Mouse (Mus musculus): ENCODE measurements around the gene Ahnak.
"Not testable (repeated sequence)": the region's sequence is repeated elsewhere in the genome, so short reads cannot be mapped to it uniquely, and the experiment has no call there.

The Ahnak gene

GRCm38 (mm10) chr19:9071456-9072156, 82.5 kb downstream of the Ahnak start:
- DNase-seq: peak; percentile 67

GRCm38 (mm10) chr19:9072157-9072530, 83.1 kb downstream of the Ahnak start:
- no peak for DNase-seq

DNA sequence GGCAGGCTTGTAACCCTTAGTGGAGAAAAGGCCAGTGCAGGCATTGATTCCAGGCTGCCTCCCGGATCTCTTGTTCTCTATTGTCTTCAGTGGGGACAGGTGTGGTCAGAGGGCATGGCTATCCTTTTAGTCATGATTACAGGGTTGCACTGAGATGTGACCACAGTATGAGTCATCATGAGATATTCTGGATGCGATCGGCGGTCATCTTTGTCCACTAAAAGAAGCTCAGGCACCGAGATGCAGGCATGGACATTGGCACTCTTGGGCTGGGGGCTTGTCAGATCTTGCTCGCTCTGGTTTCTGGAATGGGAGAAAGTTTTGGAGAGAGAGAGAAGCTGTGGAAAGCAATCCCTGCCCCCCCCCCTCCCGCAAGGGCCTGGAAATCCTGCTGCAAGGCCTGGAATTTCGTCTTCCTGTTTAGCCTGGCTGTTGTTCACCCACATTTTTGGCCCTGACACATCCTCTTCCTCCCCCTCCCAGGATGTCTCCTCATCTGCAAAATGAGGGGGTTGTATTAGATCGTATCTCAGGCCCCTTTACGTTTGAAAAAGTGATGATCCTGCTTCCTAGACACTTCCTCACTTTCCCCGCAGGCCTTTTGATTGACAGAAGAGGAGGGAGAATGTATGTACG, 84.8 kb downstream of the Ahnak start:
- no peak for DNase-seq

DNA sequence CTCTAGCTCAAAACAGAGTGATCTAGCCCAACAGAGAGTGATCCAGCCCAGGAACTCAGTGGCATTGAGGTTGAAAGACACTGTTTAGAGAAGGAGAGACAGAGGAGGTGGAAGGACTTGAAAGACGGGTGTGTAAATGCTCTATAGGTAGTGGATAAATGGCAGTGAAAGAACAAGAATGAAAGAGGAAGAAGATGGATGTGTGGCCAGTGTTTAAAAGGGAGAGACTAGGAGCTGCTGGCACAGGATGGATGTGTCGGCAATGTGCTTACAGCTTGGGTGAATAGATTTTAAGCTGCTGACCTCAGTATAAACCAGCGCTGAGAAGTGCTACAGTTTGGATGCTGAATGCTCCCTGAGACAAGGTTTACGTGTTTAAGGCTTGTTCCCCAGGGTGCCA, 85.3 kb downstream of the Ahnak start:
- no peak for DNase-seq

DNA sequence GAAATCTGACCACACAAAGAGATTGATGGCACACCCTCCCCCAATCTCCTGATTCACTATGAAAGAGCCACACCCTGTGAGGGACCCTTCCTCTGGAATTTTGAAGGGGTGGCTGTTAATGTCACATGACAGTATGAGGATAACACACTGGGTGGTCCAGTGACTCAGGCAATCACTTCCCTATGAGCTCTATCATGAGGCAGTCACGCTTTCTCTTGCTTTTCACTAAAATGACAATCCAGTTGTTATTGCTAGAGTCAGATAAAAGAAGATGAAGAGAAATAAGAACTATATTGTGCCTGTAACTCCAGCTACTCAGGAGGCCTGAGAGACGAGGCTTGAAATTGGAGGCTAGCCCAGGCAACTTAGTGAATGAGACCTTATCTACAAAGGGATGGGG, 86.5 kb downstream of the Ahnak start:
- peak; percentile 31 for DNase-seq

GRCm38 (mm10) chr19:9076035-9076434, 87.0 kb downstream of the Ahnak start:
- no peak for DNase-seq

- no peak for DNase-seq
These were observed 88.0 kb downstream of the Ahnak start for GRCm38 (mm10) chr19:9076982-9077660.

GRCm38 (mm10) chr19:9079916-9080315, 90.8 kb downstream of the Ahnak start:
- no peak for DNase-seq

DNA sequence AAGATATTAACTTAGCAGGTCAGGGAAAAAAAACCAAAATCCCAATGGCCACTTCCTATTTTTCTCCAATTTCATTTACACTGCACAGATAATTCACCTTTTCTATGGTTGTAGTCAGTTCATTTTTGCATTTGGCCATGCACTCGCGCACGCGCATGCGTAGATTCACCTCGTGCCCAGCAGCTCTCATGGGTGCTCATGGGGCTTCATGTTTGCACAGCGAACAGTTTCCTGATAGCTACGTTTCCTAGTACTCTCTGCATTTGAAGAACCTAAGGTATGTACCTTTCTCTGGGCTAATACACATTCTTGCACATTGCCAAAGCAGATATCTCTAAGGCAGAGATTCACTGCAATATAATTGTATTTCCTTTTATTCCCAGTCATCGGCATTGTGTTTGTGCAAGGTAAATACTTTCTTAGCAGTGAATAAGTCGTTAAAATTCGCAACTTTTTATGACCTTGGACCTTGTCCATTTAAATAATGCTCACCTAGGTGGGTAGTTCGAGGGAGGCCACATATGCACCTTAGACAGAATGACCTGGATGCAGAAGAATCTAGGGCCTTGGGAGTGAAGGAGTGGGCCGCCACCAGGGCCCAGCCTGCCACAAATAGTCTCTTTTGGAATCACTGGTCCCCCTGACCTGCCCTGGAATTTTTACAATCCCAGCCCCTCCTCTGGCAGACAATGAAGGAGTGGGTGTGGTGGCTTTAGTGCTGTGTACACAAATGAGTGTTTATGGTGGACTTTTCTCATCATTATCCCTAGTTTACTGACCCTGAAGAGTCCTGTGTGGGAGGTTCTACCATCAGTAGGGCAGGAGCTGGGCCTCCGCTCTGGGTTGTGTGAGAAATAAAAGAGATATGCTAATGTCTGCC, 92.5 kb downstream of the Ahnak start:
- no peak for DNase-seq

- DNase-seq: peak; percentile 89
These were observed 93.3 kb downstream of the Ahnak start for GRCm38 (mm10) chr19:9082191-9083009.

- no peak for DNase-seq
These were observed 93.9 kb downstream of the Ahnak start for GRCm38 (mm10) chr19:9083010-9083355.

- not testable (repeated sequence) for DNase-seq
These were observed 94.8 kb downstream of the Ahnak start for GRCm38 (mm10) chr19:9083892-9084291.

GRCm38 (mm10) chr19:9087821-9088220, 98.7 kb downstream of the Ahnak start, which contains the start of gene Scgb1a1:
TSS of gene Scgb1a1 (minus strand) at chr19:9087958.
- DNase-seq: no peak

DNA sequence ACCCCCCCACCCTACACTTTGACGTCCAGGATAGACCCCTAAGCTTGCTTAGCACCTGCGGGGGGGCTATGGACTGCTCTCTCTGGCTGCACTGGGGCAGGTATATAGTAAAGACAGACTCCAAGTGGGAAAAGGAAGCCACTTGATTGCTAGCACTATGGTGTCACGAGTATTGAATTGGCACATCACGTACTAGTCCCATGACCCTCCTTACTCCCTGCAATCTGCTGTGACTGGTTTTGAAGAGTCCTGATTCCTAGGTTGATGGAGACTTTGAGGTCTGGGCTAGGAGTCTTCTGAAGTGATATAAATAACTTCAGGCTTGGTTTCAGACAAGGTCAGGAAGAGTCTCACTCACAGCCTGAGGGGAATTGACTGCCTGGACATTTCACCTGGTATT, 101.1 kb downstream of the Ahnak start:
- DNase-seq: no peak

- DNase-seq: no peak
These were observed 101.6 kb downstream of the Ahnak start for GRCm38 (mm10) chr19:9090709-9091108.

DNA sequence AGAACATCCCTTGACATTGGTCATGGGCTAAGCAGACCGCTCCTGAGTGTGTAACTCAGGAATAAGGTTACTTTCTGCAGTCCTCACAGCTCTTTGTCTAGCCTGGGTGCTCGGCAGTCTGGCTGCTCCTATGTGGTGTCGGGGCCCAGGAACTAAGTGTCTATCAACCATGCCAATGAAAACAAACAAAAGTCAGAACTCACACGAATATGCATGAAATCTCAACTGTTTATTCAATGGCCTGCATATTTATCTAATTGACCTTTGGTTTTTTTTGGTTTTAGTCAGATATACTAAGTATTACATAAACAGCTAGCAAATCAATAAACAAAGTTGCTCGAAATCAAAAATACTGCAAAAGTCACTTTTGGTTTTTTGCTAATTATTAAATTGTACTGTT, 106.0 kb downstream of the Ahnak start:
- no peak for DNase-seq

DNA sequence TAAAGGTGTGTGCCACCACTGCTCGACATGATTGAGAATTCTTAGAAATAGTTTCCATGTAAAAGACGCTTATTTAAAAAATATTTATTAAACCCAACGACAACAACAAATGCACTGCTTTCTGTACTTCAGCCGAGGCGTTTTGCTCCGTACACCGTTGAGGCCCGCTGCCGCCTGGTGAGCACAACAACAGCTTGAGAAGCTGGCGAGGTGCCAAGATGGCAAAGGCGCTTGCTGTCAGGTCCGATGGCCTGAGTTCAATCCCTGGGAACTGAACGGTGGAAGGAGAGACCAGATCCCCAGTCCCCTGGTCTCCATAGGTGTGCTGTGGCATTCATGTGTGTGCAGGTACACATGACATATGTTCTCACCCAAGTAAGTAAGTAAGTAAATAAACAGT, 108.4 kb downstream of the Ahnak start:
- peak; percentile 22 for DNase-seq

- DNase-seq: no peak
These were observed 110.7 kb downstream of the Ahnak start for GRCm38 (mm10) chr19:9099751-9100150.

DNA sequence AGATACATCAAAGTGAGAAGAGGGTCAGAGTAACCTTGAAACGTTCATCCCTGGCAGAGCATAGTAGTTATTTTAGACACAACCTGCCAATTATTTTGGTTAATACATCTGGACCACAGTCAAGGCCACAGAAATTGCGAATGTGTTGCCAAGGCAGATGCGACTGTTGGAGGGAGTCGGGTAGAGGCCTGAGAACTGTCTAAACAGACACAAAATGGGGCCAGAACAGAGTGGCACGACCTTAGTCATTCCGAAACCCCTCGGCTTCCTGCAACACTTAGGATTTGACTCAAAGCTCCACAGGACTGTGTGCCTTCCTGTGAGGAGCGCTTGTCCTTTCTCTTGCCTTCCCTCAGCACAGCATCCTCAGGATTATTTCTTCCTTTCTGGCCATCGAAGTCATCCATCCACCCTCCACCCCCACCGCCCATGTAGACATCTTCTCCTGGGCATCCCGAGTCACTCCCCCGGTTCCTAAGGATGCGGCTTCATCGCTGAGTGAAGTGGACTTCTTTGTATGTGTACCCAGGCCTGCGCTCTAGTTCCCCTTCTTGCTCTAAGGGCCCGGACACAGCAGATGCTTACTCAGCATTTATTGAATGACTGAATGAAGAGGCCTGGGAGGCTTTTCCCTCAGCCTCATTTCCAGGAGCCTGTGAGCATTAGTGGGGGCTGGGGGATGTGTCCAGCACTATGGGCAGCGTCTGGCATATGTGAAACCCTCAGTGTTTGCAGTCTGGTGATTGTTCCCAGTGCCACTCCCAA, 111.4 kb downstream of the Ahnak start:
- peak; percentile 6 for DNase-seq

DNA sequence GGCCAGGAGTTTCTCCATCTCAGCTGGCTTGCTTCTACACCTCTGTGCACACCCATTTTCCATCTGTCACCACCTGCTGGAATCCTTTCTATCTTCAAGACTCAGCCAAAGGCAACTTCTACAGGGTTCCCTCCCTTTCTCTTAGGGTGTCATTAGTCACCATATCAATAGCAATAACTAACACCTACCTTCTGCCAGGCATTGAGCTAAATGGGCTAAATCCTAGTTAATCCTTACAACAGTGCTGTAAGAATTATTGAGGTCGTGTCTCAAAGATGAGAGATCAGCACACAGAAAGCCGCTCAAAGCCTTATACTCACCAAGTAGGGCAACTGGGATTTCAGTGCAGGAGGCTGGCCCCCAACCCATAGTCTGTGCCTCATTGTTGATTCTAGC, 112.0 kb downstream of the Ahnak start:
- DNase-seq: peak; percentile 57

DNA sequence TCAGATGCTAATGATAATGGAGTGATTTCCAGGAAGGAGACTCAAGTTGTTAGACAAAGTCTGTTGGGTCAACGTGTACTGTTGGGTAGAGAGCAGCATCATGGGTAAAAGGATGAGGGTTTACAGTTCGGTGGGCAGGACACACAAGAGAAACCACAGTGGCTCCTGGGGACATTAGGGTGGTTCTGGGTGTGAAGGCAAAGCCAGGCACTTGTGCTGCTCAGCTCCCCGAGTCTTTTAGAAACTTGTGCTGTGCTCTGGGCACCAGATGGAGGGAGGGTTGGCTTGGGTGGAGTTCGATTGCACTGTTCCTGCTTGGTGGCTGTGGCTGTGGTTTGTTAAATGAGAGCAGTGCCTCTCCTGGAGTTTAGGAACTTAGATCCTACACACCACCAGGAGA, 114.9 kb downstream of the Ahnak start:
- DNase-seq: no peak

Data from retina, postnatal 1 day (tissue).